Mouse (Mus musculus) liver, embryonic 14.5 days (tissue): ENCODE results near the gene Shcbp1l. TPM values are rescaled to one million over a fixed set of nuclear protein-coding genes. Genes with fewer than 3 reads are reported as not detected.

ENCODE experiments used
- ATAC-seq: fragments of 200-750 bp; cut with Nextera tagmentation; 2 replicates; pipeline ENCODE4 v1.8.0; 2017; ENCODE audit warnings: moderate number of reproducible peaks, mild to moderate bottlenecking, moderate library complexity; ENCODE audit not compliant: insufficient read depth
- DNase-seq, 3 experiments: peaks; one replicate each; pipeline ENCODE4 v3.0.0-alpha.2; 2012 to 2013; ENCODE audit warnings: low read depth in 3 of 3, low spot score in 3 of 3
- H3K27ac ChIP-seq: fragments of 300-500 bp; sonication (generic); 2 replicates; pipeline ENCODE4 v1.5.1; 2014; ENCODE audit warnings: moderate library complexity, mild to moderate bottlenecking, control low read depth, inconsistent platforms
- H3K27me3 ChIP-seq: fragments of 300-500 bp; sonication (generic); 2 replicates; pipeline ENCODE4 v1.6.1; 2014; ENCODE audit warnings: mild to moderate bottlenecking, low read length, moderate library complexity; ENCODE audit not compliant: control insufficient read depth, insufficient read depth
- H3K36me3 ChIP-seq: fragments of 300-500 bp; sonication (generic); replicated peaks from 2 replicates; pipeline ENCODE4 v1.6.1; 2014; ENCODE audit warnings: low read depth; ENCODE audit not compliant: control insufficient read depth, insufficient read depth
- H3K4me1 ChIP-seq, 2 experiments: fragments of 200-500 bp in 1 of 2; fragments of 300-500 bp in 1 of 2; sonication (generic) in 1 of 2; replicated peaks; 2 replicates each; pipeline ENCODE4 v1.6.1; 2012 to 2014; ENCODE audit warnings: antibody characterized with exemption in 1 of 2, inconsistent platforms in 1 of 2, low read length in 1 of 2; ENCODE audit not compliant: control insufficient read depth in 2 of 2, insufficient read depth in 2 of 2
- H3K4me2 ChIP-seq: fragments of 300-500 bp; sonication (generic); 2 replicates; pipeline ENCODE4 v1.6.1; 2014; ENCODE audit warnings: low read depth, mild to moderate bottlenecking, control low read depth, moderate library complexity
- H3K4me3 ChIP-seq, 2 experiments: fragments of 200-500 bp in 1 of 2; fragments of 300-500 bp in 1 of 2; sonication (generic) in 1 of 2; 2 replicates each; pipeline ENCODE4 v1.5.1; 2012 to 2014; ENCODE audit warnings: low read depth in 2 of 2, low read length in 2 of 2, mild to moderate bottlenecking in 2 of 2, control low read depth in 1 of 2, inconsistent platforms in 1 of 2, moderate library complexity in 1 of 2; ENCODE audit not compliant: insufficient read depth in 1 of 2
- H3K9ac ChIP-seq: fragments of 300-500 bp; sonication (generic); replicated peaks from 2 replicates; pipeline ENCODE4 v1.6.1; 2014; ENCODE audit warnings: mild to moderate bottlenecking, control low read depth, moderate library complexity
- H3K9me3 ChIP-seq: fragments of 300-500 bp; sonication (generic); 2 replicates; pipeline ENCODE4 v1.6.1; 2016; ENCODE audit warnings: low read length, mixed read lengths; ENCODE audit not compliant: control insufficient read depth
- CTCF ChIP-seq: IDR thresholded peaks from 2 replicates; pipeline ENCODE4 v1.5.1; 2016; ENCODE audit warnings: antibody characterized with exemption, low read depth, control low read depth
- EP300 ChIP-seq: IDR thresholded peaks from 2 replicates; pipeline ENCODE4 v1.6.1; 2016; ENCODE audit warnings: antibody characterized with exemption, low read depth
- WGBS: fragments of 180-500 bp; shearing (Covaris S2); extraction: QIAGEN DNeasy Blood & Tissue Kit; methylation state at CpG from one replicate; pipeline ENCODE4 v1.1.7; 2014; ENCODE audit not compliant: insufficient replicate concordance; 5-methylcytosine and 5-hydroxymethylcytosine counted together
- polyA plus RNA-seq, 2 experiments: library from polyadenylated mRNA; depleted of rRNA in 1 of 2; stranded (reverse) in 1 of 2; unstranded in 1 of 2; fragments of >200 nt; fragmentation: Nextera tagmentation in 1 of 2; extraction: Ambion mirVana in 1 of 2; gene quantifications; 2 replicates each; pipeline versions ENCODE4 v1.2.1 to v1.2.3; 2012 to 2014

Gene Shcbp1l
- polyA plus RNA-seq (2012; rRNA removed) (0.22 and 0.27 TPM in 2 replicates), polyA plus RNA-seq (2014; fragmentation: Nextera tagmentation; extraction: Ambion mirVana) (0.28 and 0.32 TPM in 2 replicates)

GRCm38 (mm10) chr1:153424770-153425584, at the start of gene Shcbp1l:
Gene Shcbp1l (plus strand): TSS chr1:153425162.
- TF ChIP-seq EP300 (no peak), CTCF (no peak)
- no peaks in the 10 kb centered on the region for H3K36me3 ChIP-seq
- H3K27ac ChIP-seq = peak within 1 kb of the TSS; percentile 91
- H3K4me2 ChIP-seq = peak within 1 kb of the TSS; percentile 97
- H3K9ac ChIP-seq = peak within 1 kb of the TSS; percentile 76
- no peaks in the 10 kb centered on the region for H3K9me3 ChIP-seq
- H3K4me3 ChIP-seq = peak within 1 kb of the TSS; percentile 57 to 65
- 2% methylated on average over 60 of the region's 60 CpGs for WGBS
- no peaks in the 10 kb centered on the region for H3K27me3 ChIP-seq
- DNase-seq (peak; percentile 66 to 70 (median 70)), ATAC-seq (peak; percentile 88)
- H3K4me1 ChIP-seq = peaks cover 7 to 13% of the 10 kb centered on the region in 2 experiments

GRCm38 (mm10) chr1:153376446-153376845, 48.5 kb upstream of the Shcbp1l start:
- no peak for DNase-seq
- no peak overlapping the region for H3K9ac ChIP-seq
- no peaks in the 10 kb centered on the region; the same call in 1 of the 2 replicates for H3K27me3 ChIP-seq
- H3K9me3 ChIP-seq = no peaks in the 10 kb centered on the region
- TF ChIP-seq CTCF (no peak), EP300 (no peak)
- 49% methylated on average over 6 of the region's 6 CpGs for WGBS
- H3K36me3 ChIP-seq = no peaks in the 10 kb centered on the region
- ATAC-seq = no peak
- H3K4me1 ChIP-seq = no peaks in the 10 kb centered on the region
- H3K4me2 ChIP-seq = no peak overlapping the region
- no peak overlapping the region for H3K4me3 ChIP-seq
- H3K27ac ChIP-seq = no peak overlapping the region

DNA sequence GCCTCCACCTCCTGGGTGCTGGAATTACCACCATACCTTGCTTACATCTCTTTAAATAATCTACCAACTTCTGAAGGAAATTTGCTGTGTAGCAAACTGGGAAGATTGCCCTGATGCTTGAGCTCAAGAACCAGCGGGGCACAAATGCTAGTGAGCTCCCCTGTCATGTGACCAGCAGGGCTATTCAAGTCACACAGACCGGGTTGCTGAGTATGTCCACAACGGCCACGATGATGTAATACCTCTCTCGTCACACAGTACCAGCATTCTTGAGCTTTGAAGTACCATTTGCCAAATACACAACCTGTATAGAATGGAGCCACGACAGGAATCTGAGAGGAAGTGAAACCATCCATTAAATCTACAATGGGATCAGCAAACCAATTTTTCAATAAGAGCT, 46.4 kb upstream of the Shcbp1l start:
- Histone ChIP-seq H3K27me3 (no peaks in the 10 kb centered on the region; the same call in 1 of the 2 replicates), H3K9ac (no peak overlapping the region), H3K4me3 (no peak overlapping the region), H3K4me1 (no peaks in the 10 kb centered on the region), H3K4me2 (no peak overlapping the region), H3K36me3 (no peaks in the 10 kb centered on the region), H3K27ac (no peak overlapping the region), H3K9me3 (no peaks in the 10 kb centered on the region)
- WGBS = 42% methylated on average over 6 of the region's 6 CpGs
- no peak for ATAC-seq
- TF ChIP-seq EP300 (no peak), CTCF (no peak)
- DNase-seq = no peak

GRCm38 (mm10) chr1:153379832-153380231, 45.1 kb upstream of the Shcbp1l start:
- Histone ChIP-seq H3K4me3 (no peak overlapping the region), H3K36me3 (no peaks in the 10 kb centered on the region), H3K27ac (no peak overlapping the region), H3K9me3 (no peaks in the 10 kb centered on the region), H3K4me2 (no peak overlapping the region), H3K9ac (no peak overlapping the region), H3K4me1 (no peaks in the 10 kb centered on the region), H3K27me3 (no peaks in the 10 kb centered on the region; the same call in 1 of the 2 replicates)
- no peak for ATAC-seq
- DNase-seq = no peak
- no peak for TF ChIP-seq CTCF
- no peak for TF ChIP-seq EP300
- WGBS = 57% methylated on average over 5 of the region's 5 CpGs

DNA sequence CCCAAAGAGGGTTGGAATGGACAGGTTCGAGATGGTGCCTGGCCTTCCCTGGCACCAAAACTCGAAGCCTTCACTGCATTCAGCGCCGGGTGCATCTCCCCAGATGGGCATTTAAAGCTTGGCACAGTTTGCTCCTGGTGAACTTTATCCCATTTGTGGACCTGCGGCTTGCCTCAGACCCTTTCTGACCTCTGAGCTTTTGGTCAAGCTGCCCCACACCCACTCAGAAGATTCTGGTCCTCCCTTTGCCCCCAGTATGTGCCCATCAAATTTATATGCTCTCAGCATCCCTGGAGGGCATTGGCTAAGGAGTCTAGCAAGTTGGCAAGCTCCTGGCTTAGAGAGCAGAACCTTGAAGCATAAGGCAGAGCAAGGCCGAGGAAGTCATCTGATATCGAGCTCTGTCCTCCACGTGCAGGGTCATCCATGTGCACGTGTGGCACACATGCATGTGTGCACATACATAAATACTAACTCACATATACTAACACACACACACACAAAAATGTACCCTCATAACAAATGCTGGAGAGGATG, 44.1 kb upstream of the Shcbp1l start:
- H3K36me3 ChIP-seq = no peaks in the 10 kb centered on the region
- H3K4me2 ChIP-seq = no peak overlapping the region
- no peak for ATAC-seq
- H3K27me3 ChIP-seq = no peaks in the 10 kb centered on the region; the same call in 1 of the 2 replicates
- no peak overlapping the region for H3K9ac ChIP-seq
- H3K27ac ChIP-seq = no peak overlapping the region
- no peak for DNase-seq
- no peaks in the 10 kb centered on the region for H3K9me3 ChIP-seq
- H3K4me3 ChIP-seq = no peak overlapping the region
- H3K4me1 ChIP-seq = no peaks in the 10 kb centered on the region
- 64% methylated on average over 9 of the region's 9 CpGs for WGBS
- no peak for TF ChIP-seq CTCF
- no peak for TF ChIP-seq EP300
